ENCODE assay signal across 9 mouse cellular contexts in the genomic region with DNA sequence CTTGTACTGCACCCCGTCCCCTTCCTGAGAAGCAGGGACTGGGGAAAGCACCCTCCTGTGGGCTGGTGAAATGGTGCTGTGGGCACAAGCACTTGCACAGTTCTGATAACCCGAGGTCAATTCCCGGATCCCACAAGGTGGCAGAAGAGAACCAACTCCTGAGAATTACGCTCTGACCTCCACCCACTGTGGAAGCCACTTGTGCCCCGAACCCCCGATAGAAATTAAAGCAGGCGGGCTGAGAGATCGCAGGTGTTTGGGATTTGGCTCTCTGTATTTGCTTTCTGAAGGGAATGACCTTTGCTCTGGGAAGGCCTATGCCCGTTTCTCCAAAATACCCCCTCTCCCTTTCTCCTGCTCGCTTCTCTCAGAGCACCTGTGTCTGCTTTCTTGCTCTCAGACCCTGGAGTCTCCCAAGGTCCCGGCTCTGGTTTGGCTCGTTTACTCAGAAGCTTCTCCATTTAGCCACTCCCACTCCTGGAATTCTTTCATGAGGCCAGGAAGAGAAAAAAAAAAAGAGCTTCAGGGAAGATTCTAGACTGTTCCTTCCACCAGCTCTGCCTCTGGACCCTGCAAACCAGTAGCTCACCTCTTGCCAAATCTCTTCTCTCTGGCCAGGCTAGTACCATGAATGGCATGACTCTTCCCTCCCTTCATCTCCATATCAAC. TPM values are rescaled to one million over a fixed set of nuclear protein-coding genes. Genes with fewer than 3 reads are reported as not detected.
DNase-seq lines count a peak whose midpoint lies in the region; ATAC-seq and TF ChIP-seq lines count a peak whose summit lies in the region.
"Had no signal": no experiment of that assay in that cellular context is flagged by ENCODE, and none has a peak within 500 bp of the region (broad histone marks: within the 10 kb centered on the region; RNA-seq: fewer than 3 reads in every experiment).

No protein-coding gene starts in this region.

- no peaks in the 10 kb centered on the region for H3K9me3 ChIP-seq in kidney, postnatal 0 days (replicated peaks; ENCODE audit: low read length)
- H3K9me3 ChIP-seq: limb, embryonic 12.5 days had no signal

- TF ChIP-seq CTCF in left cerebral cortex, adult 2 months (IDR thresholded peaks at IDR 0.05), result peak; percentile 18
- peak; percentile 59 for TF ChIP-seq CTCF in kidney, postnatal 0 days (IDR thresholded peaks at IDR 0.05; ENCODE audit: low read depth)

- no peak overlapping the region for H3K4me2 ChIP-seq in kidney, postnatal 0 days (ENCODE audit: low read length)
- H3K4me2 ChIP-seq: limb, embryonic 12.5 days had no signal

- WGBS in kidney, postnatal 0 days, result 23% methylated on average over 12 of the region's 12 CpGs

- H3K27ac ChIP-seq in left cerebral cortex, adult 2 months, result no peak overlapping the region
- peak overlapping the region; percentile 39; the same call in 1 of the 2 replicates for H3K27ac ChIP-seq in kidney, postnatal 0 days
- H3K27ac ChIP-seq: limb, embryonic 12.5 days had no signal

- no peaks in the 10 kb centered on the region for H3K36me3 ChIP-seq in kidney, postnatal 0 days (ENCODE audit: insufficient read depth, low read length)
- H3K36me3 ChIP-seq: limb, embryonic 12.5 days had no signal

- intact Hi-C loops in left cerebral cortex, adult 2 months (cut with DNase I), result no loop called here
- intact Hi-C loops in left cerebral cortex, postnatal 25 days (cut with DNase I), result no loop called here

- no peak overlapping the region for H3K4me3 ChIP-seq in left cerebral cortex, adult 2 months
- no peak overlapping the region for H3K4me3 ChIP-seq in kidney, postnatal 0 days (replicated peaks; ENCODE audit: low read depth, low read length)
- H3K4me3 ChIP-seq: limb, embryonic 12.5 days had no signal

- peak; percentile 63 for DNase-seq in adrenal gland, adult 2 months
- no peak for DNase-seq in adrenal gland, postnatal 4 days (ENCODE audit: low spot score in 2 of 2)
- no peak for DNase-seq in left cerebral cortex, adult 2 months (ENCODE audit: extremely low spot score in 1 of 2, low spot score in 2 of 2)
- no peak for DNase-seq in left cerebral cortex, postnatal 25 days (ENCODE audit: low spot score in 2 of 2)
- DNase-seq in kidney, postnatal 0 days (ENCODE audit: low spot score), result no peak
- peak; percentile 60 for DNase-seq in retina, embryonic 14.5 days (ENCODE audit: low spot score)
- no peak for DNase-seq in testis, postnatal 14 days (ENCODE audit: low spot score)

- no peak overlapping the region for H3K9ac ChIP-seq in kidney, postnatal 0 days (ENCODE audit: low read depth, low read length)
- H3K9ac ChIP-seq: limb, embryonic 12.5 days had no signal

- no peaks in the 10 kb centered on the region for H3K27me3 ChIP-seq in kidney, postnatal 0 days (ENCODE audit: insufficient read depth, low read length)

- no peak for ATAC-seq in kidney, postnatal 0 days (replicated peaks; ENCODE audit: low FRiP score, low read depth)
- ATAC-seq in CD4-positive, CD25-positive, alpha-beta regulatory T cell, adult 4 months, result no peak

- peaks cover 25% of the 10 kb centered on the region for H3K4me1 ChIP-seq in kidney, postnatal 0 days (replicated peaks; ENCODE audit: insufficient read depth, low read length)

RNA-seq across cellular contexts. Expression of a gene that starts 58.0 kb away (rescaled TPM):
- 10 to 100 TPM; 81.6 to 88.3 TPM for total RNA-seq in adrenal gland, adult 2 months (2021)
- polyA plus RNA-seq in adrenal gland, adult 2 months (2012; rRNA removed), result 27.1 and 35.2 TPM in 2 replicates
- 10 to 100 TPM; 39.6 to 57.7 TPM for total RNA-seq in adrenal gland, postnatal 4 days (2021)
- total RNA-seq in left cerebral cortex, adult 2 months (2021), result 100 to 1,000 TPM; 121 to 137 TPM
- total RNA-seq in left cerebral cortex, postnatal 25 days (2021), result 100 to 1,000 TPM; 138 TPM
- 15.6 and 20.4 TPM in 2 replicates for polyA plus RNA-seq in kidney, postnatal 0 days (2015; fragmentation: Nextera tagmentation; extraction: Ambion mirVana)
- under 1 TPM in 1 of 2 experiments, not detected in 1; 0.12 TPM for polyA plus RNA-seq in CD4-positive, CD25-positive, alpha-beta regulatory T cell, adult 4 months (2017; shearing (Covaris generic))

Comparison
In these comparisons a context has a peak if more than half of its experiments do, and no peak if none do; other contexts are left out.
1. DNase-seq: peak in adrenal gland, adult 2 months (single experiment) and retina, embryonic 14.5 days (single experiment); none in adrenal gland, postnatal 4 days (0 of 2), left cerebral cortex, adult 2 months (0 of 2), left cerebral cortex, postnatal 25 days (0 of 2), kidney, postnatal 0 days (single experiment) and testis, postnatal 14 days (single experiment).